Mouse (Mus musculus) megakaryocyte-erythroid progenitor cell, adult 5-6 weeks (primary cell): Measurements from ENCODE around the gene Prss50. TPM values are rescaled to one million over a fixed set of nuclear protein-coding genes. Genes with fewer than 3 reads are reported as not detected.

Source experiments
- ATAC-seq: replicated peaks from 2 replicates; pipeline ENCODE4 v1.8.0; 2016; ENCODE audit warnings: mild to moderate bottlenecking, inconsistent platforms; ENCODE audit not compliant: severe bottlenecking, poor library complexity, low FRiP score, low TSS enrichment
- total RNA-seq, 2 experiments: library from RNA; stranded (forward) in 1 of 2; stranded (reverse) in 1 of 2; fragments of 200-1000, 215-1000 nt in 1 of 2; fragments of >200 nt in 1 of 2; fragmentation: Nextera tagmentation in 1 of 2; gene quantifications; 2 replicates each; pipeline ENCODE4 v1.2.3; 2014 to 2017

Gene Prss50
- total RNA-seq, 2 experiments from 2014 or later: 28.2 to 42.3 TPM

DNA sequence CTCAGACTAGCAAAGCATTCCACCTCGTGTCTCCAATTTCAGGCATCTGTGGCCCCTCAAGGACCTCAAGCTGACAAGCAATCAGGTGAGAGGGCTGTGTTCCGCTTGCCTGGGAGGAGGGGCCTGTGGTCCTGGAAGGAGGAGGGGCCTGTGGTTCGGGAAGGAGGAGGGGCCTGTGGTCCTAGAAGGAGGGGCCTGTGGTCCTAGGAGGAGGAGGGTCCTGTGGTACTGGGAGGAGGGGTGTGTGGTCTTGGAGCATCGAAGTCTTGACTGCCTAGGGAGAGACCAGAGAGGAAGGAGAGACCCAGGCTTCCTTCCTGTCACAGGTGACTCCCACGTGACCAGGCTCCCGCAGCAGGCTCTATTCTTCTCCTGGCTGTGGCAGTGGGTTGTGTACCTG lies 38.8 kb downstream of the Prss50 start:
- ATAC-seq: no peak

DNA sequence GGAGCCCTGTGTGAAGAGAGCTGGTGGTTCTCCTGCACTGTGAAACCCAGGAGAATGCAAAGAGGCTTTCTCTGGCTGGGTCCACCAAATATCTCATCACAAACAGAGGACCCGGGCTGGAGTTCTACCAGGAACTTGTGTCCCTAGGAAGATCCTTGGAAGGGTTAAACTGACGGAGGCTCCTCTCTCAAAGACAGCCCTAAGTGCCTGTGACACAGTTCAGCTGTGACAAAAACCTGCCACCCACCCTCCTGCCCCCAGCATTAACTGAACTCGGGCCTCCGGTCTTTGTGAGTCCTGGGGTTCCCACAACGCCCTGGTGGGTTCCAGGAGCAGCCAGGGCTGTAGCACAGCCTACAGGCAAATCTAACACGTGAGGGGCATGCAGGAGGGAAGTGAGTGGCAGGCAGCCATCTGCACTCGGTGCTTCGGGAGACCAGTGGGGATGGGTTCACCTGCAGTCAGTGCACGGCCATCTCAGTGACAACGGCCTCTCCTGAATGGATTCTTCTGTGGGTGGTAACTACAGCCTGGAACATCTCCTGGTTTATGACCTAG lies 41.8 kb downstream of the Prss50 start:
- no peak for ATAC-seq

GRCm38 (mm10) chr9:110901204-110901603 lies 43.4 kb downstream of the Prss50 start:
- ATAC-seq: no peak

DNA sequence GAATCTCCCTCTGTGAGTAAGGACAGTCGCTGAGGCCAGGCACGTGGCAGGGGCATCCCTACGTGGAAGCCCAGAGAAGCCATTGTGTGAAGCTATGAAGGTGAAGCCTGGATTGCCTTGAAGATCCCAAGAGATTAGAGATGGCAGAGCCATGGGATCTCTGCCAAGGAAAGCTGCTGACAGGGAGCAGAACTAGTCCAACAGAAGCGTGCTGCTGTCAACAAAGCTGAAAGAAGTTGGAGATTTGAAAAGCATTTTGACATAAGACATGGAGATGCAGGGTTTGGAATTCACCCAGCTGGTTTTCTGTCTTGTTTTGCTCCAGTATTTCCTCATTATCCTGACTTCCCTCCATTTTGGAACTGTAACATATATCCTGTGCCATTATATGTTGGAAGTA lies 44.5 kb downstream of the Prss50 start:
- ATAC-seq: no peak

GRCm38 (mm10) chr9:110907201-110907837 lies 49.6 kb downstream of the Prss50 start:
- ATAC-seq: no peak

GRCm38 (mm10) chr9:110907838-110908630 lies 50.3 kb downstream of the Prss50 start:
- ATAC-seq: no peak

DNA sequence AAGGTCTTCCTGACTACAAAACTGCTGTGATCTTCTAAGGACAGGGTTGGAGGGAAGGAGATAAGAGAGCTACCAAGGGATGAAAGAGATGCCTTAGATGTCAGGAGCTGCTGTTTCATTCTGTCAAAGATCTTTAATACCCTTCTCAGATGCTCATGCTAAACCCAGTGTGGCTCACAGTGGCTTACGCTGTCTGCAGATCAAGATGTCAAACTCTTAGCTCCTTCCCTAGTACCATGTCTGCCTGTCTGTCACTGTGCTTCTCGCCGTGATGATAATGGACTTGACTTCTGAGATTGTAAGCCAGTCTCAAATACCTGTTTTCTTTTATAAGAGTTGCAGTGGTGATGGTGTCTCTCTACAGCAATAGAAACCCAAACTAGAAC lies 50.9 kb downstream of the Prss50 start:
- ATAC-seq: no peak

DNA sequence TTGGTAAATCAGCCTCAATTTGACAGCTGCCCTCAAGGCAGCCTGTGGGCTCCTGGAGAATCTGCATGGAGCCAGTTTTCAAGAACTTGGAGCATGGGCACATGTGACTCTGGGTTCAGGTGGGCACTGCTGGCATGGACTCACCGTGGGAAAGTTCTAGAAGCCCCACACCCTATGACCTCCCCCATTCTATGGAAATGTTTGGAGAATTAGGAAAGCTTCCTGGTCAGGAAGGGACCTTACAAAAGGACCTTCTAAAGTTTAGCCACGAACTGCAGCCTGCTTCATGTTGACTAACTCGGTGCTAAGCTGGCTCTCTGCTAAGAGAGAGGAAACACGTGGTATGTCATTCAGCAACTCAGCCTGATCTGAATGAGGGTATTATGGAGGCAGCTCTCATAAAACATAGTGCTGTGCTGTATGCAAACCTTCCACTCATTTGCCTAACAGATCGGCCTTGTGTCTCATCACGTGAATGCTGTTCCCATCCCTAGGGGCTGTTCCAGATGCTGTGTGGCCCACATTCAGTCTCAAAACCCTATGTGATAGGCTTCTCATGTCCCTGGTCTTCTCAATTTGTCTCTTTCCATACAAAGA lies 51.7 kb downstream of the Prss50 start:
- no peak for ATAC-seq

Other genes with a start within 250 kb of the Prss50 start
- 2.1 TPM in 1 of 2 replicates, not detected in the other for gene Nradd, start 233.5 kb upstream of the Prss50 start, total RNA-seq (2014; fragmentation: Nextera tagmentation)
- gene Nradd, start 233.5 kb upstream of the Prss50 start, total RNA-seq (2017): 0.14 and 2.8 TPM in 2 replicates
- 9.1 and 11.9 TPM in 2 replicates for gene Nbeal2, start 203.8 kb upstream of the Prss50 start, total RNA-seq (2014; fragmentation: Nextera tagmentation)
- 3.7 and 6.8 TPM in 2 replicates for gene Nbeal2, start 203.8 kb upstream of the Prss50 start, total RNA-seq (2017)
- gene Ccdc12, start 201.5 kb upstream of the Prss50 start, total RNA-seq (2014; fragmentation: Nextera tagmentation): 92.6 and 110 TPM in 2 replicates
- 70.8 and 132 TPM in 2 replicates for gene Ccdc12, start 201.5 kb upstream of the Prss50 start, total RNA-seq (2017)
- not detected in 2 replicates for gene Myl3, start 116.1 kb upstream of the Prss50 start, total RNA-seq (2014; fragmentation: Nextera tagmentation)
- not detected in 2 replicates for gene Myl3, start 116.1 kb upstream of the Prss50 start, total RNA-seq (2017)
- not detected in 2 replicates for gene Pth1r, start 110.8 kb upstream of the Prss50 start, total RNA-seq (2014; fragmentation: Nextera tagmentation)
- gene Pth1r, start 110.8 kb upstream of the Prss50 start, total RNA-seq (2017): not detected in 2 replicates
- gene Prss42, start 59.8 kb upstream of the Prss50 start, total RNA-seq (2014; fragmentation: Nextera tagmentation): not detected in 2 replicates
- not detected in 2 replicates for gene Prss42, start 59.8 kb upstream of the Prss50 start, total RNA-seq (2017)
- not detected in 2 replicates for gene Prss44, start 44.0 kb upstream of the Prss50 start, total RNA-seq (2014; fragmentation: Nextera tagmentation)
- not detected in 2 replicates for gene Prss44, start 44.0 kb upstream of the Prss50 start, total RNA-seq (2017)
- not detected in 2 replicates for gene Prss43, start 31.3 kb upstream of the Prss50 start, total RNA-seq (2014; fragmentation: Nextera tagmentation)
- gene Prss43, start 31.3 kb upstream of the Prss50 start, total RNA-seq (2017): not detected in 2 replicates
- not detected in 2 replicates for gene Prss45, start 23.4 kb upstream of the Prss50 start, total RNA-seq (2014; fragmentation: Nextera tagmentation)
- not detected in 2 replicates for gene Prss45, start 23.4 kb upstream of the Prss50 start, total RNA-seq (2017)
- not detected in 2 replicates for gene Prss46, start 13.5 kb upstream of the Prss50 start, total RNA-seq (2014; fragmentation: Nextera tagmentation)
- gene Prss46, start 13.5 kb upstream of the Prss50 start, total RNA-seq (2017): not detected in 2 replicates
- 3.7 TPM in 1 of 2 replicates, not detected in the other for gene Als2cl, start 21.9 kb downstream of the Prss50 start, total RNA-seq (2014; fragmentation: Nextera tagmentation)
- gene Als2cl, start 21.9 kb downstream of the Prss50 start, total RNA-seq (2017): 0.66 and 1.0 TPM in 2 replicates
- 0.94 TPM in 1 of 2 replicates, not detected in the other for gene Tmie, start 22.1 kb downstream of the Prss50 start, total RNA-seq (2014; fragmentation: Nextera tagmentation)
- 0.88 TPM in 1 of 2 replicates, not detected in the other for gene Tmie, start 22.1 kb downstream of the Prss50 start, total RNA-seq (2017)
- not detected in 2 replicates for gene Fam240a, start 58.9 kb downstream of the Prss50 start, total RNA-seq (2014; fragmentation: Nextera tagmentation)
- not detected in 2 replicates for gene Fam240a, start 58.9 kb downstream of the Prss50 start, total RNA-seq (2017)
- not detected in 2 replicates for gene Tdgf1, start 88.2 kb downstream of the Prss50 start, total RNA-seq (2014; fragmentation: Nextera tagmentation)
- not detected in 2 replicates for gene Tdgf1, start 88.2 kb downstream of the Prss50 start, total RNA-seq (2017)
- 1.2 TPM in 1 of 2 replicates, not detected in the other for gene Lrrc2, start 93.6 kb downstream of the Prss50 start, total RNA-seq (2014; fragmentation: Nextera tagmentation)
- 0.72 TPM in 1 of 2 replicates, not detected in the other for gene Lrrc2, start 93.6 kb downstream of the Prss50 start, total RNA-seq (2017)
- not detected in 2 replicates for gene Rtp3, start 132.6 kb downstream of the Prss50 start, total RNA-seq (2014; fragmentation: Nextera tagmentation)
- gene Rtp3, start 132.6 kb downstream of the Prss50 start, total RNA-seq (2017): not detected in 2 replicates
- gene Ltf, start 161.3 kb downstream of the Prss50 start, total RNA-seq (2014; fragmentation: Nextera tagmentation): 126 TPM in 1 of 2 replicates, not detected in the other
- 5.8 and 33.5 TPM in 2 replicates for gene Ltf, start 161.3 kb downstream of the Prss50 start, total RNA-seq (2017)
- 0.82 and 1.8 TPM in 2 replicates for gene Ccrl2, start 199.6 kb downstream of the Prss50 start, total RNA-seq (2014; fragmentation: Nextera tagmentation)
- 1.8 and 3.1 TPM in 2 replicates for gene Ccrl2, start 199.6 kb downstream of the Prss50 start, total RNA-seq (2017)